Mouse (Mus musculus) hindbrain, embryonic 16.5 days (tissue): ENCODE measurements at regions not wholly inside any gene's neighbourhood (a gene's known extent, or its start where the extent isn't known, plus 50 kb on each side); places are given as distances from the start of the nearest gene placed in this dataset.

ENCODE experiments used
- ATAC-seq: fragments of 200-750 bp; cut with Nextera tagmentation; 2 replicates; pipeline ENCODE4 v1.8.0; 2017; ENCODE audit warnings: moderate TSS enrichment, moderate library complexity
- H3K27ac ChIP-seq: fragments of 300-500 bp; sonication (generic); 2 replicates; pipeline ENCODE4 v1.5.1; 2014; ENCODE audit warnings: low read depth, mild to moderate bottlenecking, control low read depth, low read length, moderate library complexity
- H3K27me3 ChIP-seq: fragments of 300-500 bp; sonication (generic); replicated peaks from 2 replicates; pipeline ENCODE4 v1.6.1; 2014; ENCODE audit warnings: low read length; ENCODE audit not compliant: control insufficient read depth, insufficient read depth
- H3K36me3 ChIP-seq: fragments of 300-500 bp; sonication (generic); 2 replicates; pipeline ENCODE4 v1.6.1; 2014; ENCODE audit warnings: mild to moderate bottlenecking, low read length, moderate library complexity, mixed read lengths; ENCODE audit not compliant: control insufficient read depth, insufficient read depth
- H3K4me1 ChIP-seq: fragments of 300-500 bp; sonication (generic); 2 replicates; pipeline ENCODE4 v1.6.1; 2014; ENCODE audit warnings: low read depth, low read length; ENCODE audit not compliant: control insufficient read depth, insufficient read depth
- H3K4me2 ChIP-seq: fragments of 300-500 bp; sonication (generic); 2 replicates; pipeline ENCODE4 v1.6.1; 2014; ENCODE audit warnings: mild to moderate bottlenecking, low read length, control low read depth, moderate library complexity
- H3K4me3 ChIP-seq: fragments of 300-500 bp; sonication (generic); 2 replicates; pipeline ENCODE4 v1.5.1; 2014; ENCODE audit warnings: mild to moderate bottlenecking, low read length, control low read depth, moderate library complexity
- H3K9ac ChIP-seq: fragments of 300-500 bp; sonication (generic); 2 replicates; pipeline ENCODE4 v1.6.1; 2014; ENCODE audit warnings: low read depth, mild to moderate bottlenecking, control low read depth, low read length, moderate library complexity
- H3K9me3 ChIP-seq: fragments of 300-500 bp; sonication (generic); 2 replicates; pipeline ENCODE4 v1.6.1; 2014; ENCODE audit warnings: mild to moderate bottlenecking, low read length, moderate library complexity; ENCODE audit not compliant: control insufficient read depth
- WGBS: fragments of 180-500 bp; shearing (Covaris S2); extraction: QIAGEN DNeasy Blood & Tissue Kit; methylation state at CpG from one replicate; pipeline ENCODE4 v1.1.7; 2014; 5-methylcytosine and 5-hydroxymethylcytosine counted together

GRCm38 (mm10) chr9:85985671-85986070 lies 143.5 kb downstream of the Tpbg start:
- 52% methylated on average over 5 of the region's 5 CpGs for WGBS
- Histone ChIP-seq H3K4me2 (no peak overlapping the region), H3K27me3 (no peaks in the 10 kb centered on the region), H3K9me3 (no peaks in the 10 kb centered on the region), H3K4me1 (no peaks in the 10 kb centered on the region), H3K27ac (no peak overlapping the region), H3K36me3 (no peaks in the 10 kb centered on the region), H3K9ac (no peak overlapping the region), H3K4me3 (no peak overlapping the region)
- no peak for ATAC-seq

- WGBS, result 81% methylated on average over 2 of the region's 2 CpGs
- no peak for ATAC-seq
- H3K27ac ChIP-seq, result no peak overlapping the region
- H3K4me3 ChIP-seq, result no peak overlapping the region
- no peaks in the 10 kb centered on the region for H3K27me3 ChIP-seq
- no peaks in the 10 kb centered on the region for H3K4me1 ChIP-seq
- H3K9ac ChIP-seq, result no peak overlapping the region
- H3K9me3 ChIP-seq, result no peaks in the 10 kb centered on the region
- H3K36me3 ChIP-seq, result no peaks in the 10 kb centered on the region
- H3K4me2 ChIP-seq, result no peak overlapping the region
These were observed 144.0 kb downstream of the Tpbg start for GRCm38 (mm10) chr9:85986142-85986541.

GRCm38 (mm10) chr9:86002996-86003395 lies 160.8 kb downstream of the Tpbg start:
- Histone ChIP-seq H3K36me3 (no peaks in the 10 kb centered on the region), H3K4me1 (no peaks in the 10 kb centered on the region), H3K4me3 (no peak overlapping the region), H3K27ac (no peak overlapping the region), H3K4me2 (no peak overlapping the region), H3K27me3 (no peaks in the 10 kb centered on the region), H3K9me3 (no peaks in the 10 kb centered on the region), H3K9ac (no peak overlapping the region)
- ATAC-seq, result peak; percentile 70
- WGBS, result 42% methylated on average over 2 of the region's 2 CpGs

GRCm38 (mm10) chr9:86011661-86012060 lies 169.5 kb downstream of the Tpbg start:
- no peak for ATAC-seq
- Histone ChIP-seq H3K4me3 (no peak overlapping the region), H3K27ac (no peak overlapping the region), H3K4me2 (no peak overlapping the region), H3K36me3 (no peaks in the 10 kb centered on the region), H3K27me3 (no peaks in the 10 kb centered on the region), H3K9me3 (no peaks in the 10 kb centered on the region), H3K4me1 (no peaks in the 10 kb centered on the region), H3K9ac (no peak overlapping the region)
- WGBS, result 59% methylated on average over 2 of the region's 2 CpGs

GRCm38 (mm10) chr9:86015841-86016240 lies 173.7 kb downstream of the Tpbg start:
- Histone ChIP-seq H3K27me3 (no peaks in the 10 kb centered on the region), H3K4me2 (no peak overlapping the region), H3K4me3 (no peak overlapping the region), H3K9me3 (no peaks in the 10 kb centered on the region), H3K36me3 (no peaks in the 10 kb centered on the region), H3K27ac (no peak overlapping the region), H3K9ac (no peak overlapping the region), H3K4me1 (no peaks in the 10 kb centered on the region)
- ATAC-seq, result no peak
- WGBS, result 74% methylated on average over 4 of the region's 4 CpGs

- Histone ChIP-seq H3K4me1 (no peaks in the 10 kb centered on the region), H3K4me3 (no peak overlapping the region), H3K27me3 (no peaks in the 10 kb centered on the region), H3K27ac (no peak overlapping the region; the same call in 1 of the 2 replicates), H3K4me2 (no peak overlapping the region), H3K9me3 (no peaks in the 10 kb centered on the region), H3K36me3 (no peaks in the 10 kb centered on the region), H3K9ac (no peak overlapping the region)
- ATAC-seq, result 0 out of 2 replicates have a peak, but pooled peaks have one; percentile 34
- 72% methylated on average over 6 of the region's 6 CpGs for WGBS
These were observed 178.0 kb downstream of the Tpbg start for GRCm38 (mm10) chr9:86020133-86020532.

GRCm38 (mm10) chr9:86020765-86021164 lies 178.6 kb downstream of the Tpbg start:
- H3K27ac ChIP-seq, result no peak overlapping the region
- H3K36me3 ChIP-seq, result no peaks in the 10 kb centered on the region
- no peaks in the 10 kb centered on the region for H3K4me1 ChIP-seq
- H3K4me2 ChIP-seq, result no peak overlapping the region
- no peak overlapping the region for H3K9ac ChIP-seq
- peak; percentile 82 for ATAC-seq
- H3K4me3 ChIP-seq, result no peak overlapping the region
- no peaks in the 10 kb centered on the region for H3K9me3 ChIP-seq
- WGBS, result 29% methylated on average over 4 of the region's 4 CpGs
- H3K27me3 ChIP-seq, result no peaks in the 10 kb centered on the region

GRCm38 (mm10) chr9:86030738-86031137 lies 188.6 kb downstream of the Tpbg start:
- no peak for ATAC-seq
- no peaks in the 10 kb centered on the region for H3K9me3 ChIP-seq
- WGBS, result 59% methylated on average over 5 of the region's 5 CpGs
- no peaks in the 10 kb centered on the region for H3K4me1 ChIP-seq
- no peaks in the 10 kb centered on the region for H3K36me3 ChIP-seq
- H3K27ac ChIP-seq, result no peak overlapping the region
- no peak overlapping the region for H3K4me2 ChIP-seq
- H3K4me3 ChIP-seq, result no peak overlapping the region
- H3K27me3 ChIP-seq, result no peaks in the 10 kb centered on the region
- H3K9ac ChIP-seq, result no peak overlapping the region

- H3K9ac ChIP-seq, result no peak overlapping the region
- ATAC-seq, result no peak
- H3K36me3 ChIP-seq, result no peaks in the 10 kb centered on the region
- no peaks in the 10 kb centered on the region for H3K9me3 ChIP-seq
- H3K4me1 ChIP-seq, result no peaks in the 10 kb centered on the region
- no peak overlapping the region for H3K4me3 ChIP-seq
- no peak overlapping the region for H3K27ac ChIP-seq
- no peak overlapping the region for H3K4me2 ChIP-seq
- 50% methylated on average over 4 of the region's 4 CpGs for WGBS
- H3K27me3 ChIP-seq, result no peaks in the 10 kb centered on the region
These were observed 201.9 kb downstream of the Tpbg start for GRCm38 (mm10) chr9:86044098-86044497.

GRCm38 (mm10) chr9:86058116-86058515 lies 215.9 kb downstream of the Tpbg start:
- Histone ChIP-seq H3K36me3 (no peaks in the 10 kb centered on the region), H3K4me3 (no peak overlapping the region), H3K27ac (no peak overlapping the region), H3K4me2 (no peak overlapping the region), H3K4me1 (peaks cover 2% of the 10 kb centered on the region; the same call in 1 of the 2 replicates), H3K9me3 (no peaks in the 10 kb centered on the region), H3K9ac (no peak overlapping the region), H3K27me3 (no peaks in the 10 kb centered on the region)
- ATAC-seq, result no peak
- 71% methylated on average over 4 of the region's 4 CpGs for WGBS
